Mouse (Mus musculus): ENCODE data around the gene Ncor1.
"Not testable (repeated sequence)": the region's sequence is repeated elsewhere in the genome, so short reads cannot be mapped to it uniquely, and the experiment has no call there.

The Ncor1 gene

GRCm38 (mm10) chr11:62458276-62458724 is at the start of gene Ncor1, which contains the start of gene Pigl:
Gene Ncor1 (minus strand): TSS chr11:62458541.
Gene Pigl (plus strand): TSS chr11:62458460.
- peak; percentile 84 for DNase-seq

DNA sequence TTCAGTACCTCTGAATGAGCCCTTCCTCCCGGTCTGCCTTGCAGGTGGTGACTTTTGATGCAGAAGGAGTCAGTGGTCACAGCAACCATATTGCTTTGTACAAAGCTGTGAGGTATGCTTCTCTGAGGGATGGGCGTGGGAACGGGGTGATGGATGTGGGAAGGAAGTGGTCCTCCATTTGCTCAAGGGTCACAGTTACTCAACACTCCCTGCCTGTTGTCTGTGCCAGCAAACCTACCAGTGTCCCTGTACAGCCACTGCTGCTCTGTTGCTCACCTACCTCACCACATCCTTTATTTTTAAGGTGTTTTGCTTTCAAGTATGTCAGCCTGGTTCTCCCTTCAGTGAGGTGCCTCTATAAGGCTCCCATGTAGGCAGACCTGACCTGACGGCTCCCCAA is 49.3 kb upstream of the Ncor1 start:
- DNase-seq = no peak

GRCm38 (mm10) chr11:62500529-62500928 is 42.2 kb upstream of the Ncor1 start:
- DNase-seq = no peak

GRCm38 (mm10) chr11:62498802-62499201 is 40.5 kb upstream of the Ncor1 start:
- no peak for DNase-seq

- DNase-seq = no peak
Measured at GRCm38 (mm10) chr11:62497181-62497580, 38.8 kb upstream of the Ncor1 start.

DNA sequence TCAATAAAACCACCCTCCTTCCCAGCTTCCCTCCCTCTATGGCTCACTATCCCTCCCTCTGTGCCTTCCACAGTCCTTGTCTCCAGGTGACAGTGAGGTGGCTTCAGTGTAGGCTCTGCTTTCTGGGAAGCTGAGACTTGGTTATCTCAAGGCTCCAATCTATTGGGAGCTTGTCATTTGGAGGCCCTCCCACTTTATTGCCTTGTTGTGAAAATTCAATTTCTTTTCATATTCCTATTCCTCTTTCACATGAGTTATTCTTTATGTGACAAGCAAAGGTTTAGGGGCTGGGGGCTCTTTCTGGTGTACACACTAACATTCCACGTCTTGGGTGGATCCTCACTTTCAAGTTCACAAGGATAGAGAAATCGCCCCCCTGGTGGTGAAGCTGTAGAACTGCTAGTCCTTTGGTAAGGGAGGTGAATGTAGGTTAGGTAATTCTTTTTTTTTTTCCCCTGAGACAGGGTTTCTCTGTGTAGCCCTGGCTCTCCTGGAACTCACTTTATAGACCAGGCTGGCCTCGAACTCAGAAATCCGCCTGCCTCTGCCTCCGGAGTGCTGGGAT is 37.9 kb upstream of the Ncor1 start:
- peak; percentile 27 for DNase-seq

GRCm38 (mm10) chr11:62495276-62495801 is 37.0 kb upstream of the Ncor1 start:
- no peak for DNase-seq

DNA sequence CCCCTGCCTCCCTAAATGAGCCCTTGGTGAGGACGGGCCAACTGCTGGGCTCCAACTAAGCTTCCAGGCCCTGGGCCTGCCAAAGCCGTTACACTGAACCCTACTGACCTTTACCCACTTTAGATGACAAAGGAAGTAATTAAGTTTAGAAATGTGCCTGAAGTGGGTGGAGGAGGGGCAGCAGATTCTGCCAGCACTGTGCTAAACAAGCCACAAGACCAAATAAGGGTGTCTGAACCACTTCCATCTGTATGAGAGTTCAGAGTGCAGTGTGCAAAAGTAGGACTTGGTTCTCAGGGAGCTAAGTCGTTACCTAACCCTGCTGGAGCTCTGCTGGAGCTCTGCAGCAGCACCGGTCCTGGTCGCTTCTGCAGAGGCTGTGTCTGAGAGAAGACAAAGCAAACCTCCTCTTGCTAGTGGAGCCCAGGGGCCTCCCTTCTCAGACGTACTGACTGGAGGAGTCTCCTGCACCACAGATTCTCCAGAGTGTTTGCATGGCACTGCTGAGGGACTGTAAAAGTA is 36.5 kb upstream of the Ncor1 start:
- no peak for DNase-seq

DNA sequence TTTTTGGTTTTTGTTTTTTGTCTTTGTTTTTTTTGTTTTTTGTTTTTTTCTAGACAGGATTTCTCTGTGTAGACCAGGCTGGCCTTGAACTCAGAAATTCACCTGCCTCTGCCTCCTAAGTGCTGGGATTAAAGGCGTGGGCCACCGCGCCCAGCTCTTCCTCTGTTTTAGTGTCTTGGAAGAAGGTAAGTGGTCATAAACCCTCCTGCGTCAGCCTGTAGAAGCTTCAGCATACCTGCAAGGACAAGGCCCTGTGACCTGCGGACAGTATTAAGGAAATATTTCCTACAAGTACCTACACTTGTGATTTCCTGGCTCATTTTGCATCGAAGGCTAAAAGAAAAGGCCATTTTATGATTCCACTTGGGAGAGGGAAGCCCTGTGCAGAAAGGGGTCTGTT is 35.4 kb upstream of the Ncor1 start:
- DNase-seq = no peak

DNA sequence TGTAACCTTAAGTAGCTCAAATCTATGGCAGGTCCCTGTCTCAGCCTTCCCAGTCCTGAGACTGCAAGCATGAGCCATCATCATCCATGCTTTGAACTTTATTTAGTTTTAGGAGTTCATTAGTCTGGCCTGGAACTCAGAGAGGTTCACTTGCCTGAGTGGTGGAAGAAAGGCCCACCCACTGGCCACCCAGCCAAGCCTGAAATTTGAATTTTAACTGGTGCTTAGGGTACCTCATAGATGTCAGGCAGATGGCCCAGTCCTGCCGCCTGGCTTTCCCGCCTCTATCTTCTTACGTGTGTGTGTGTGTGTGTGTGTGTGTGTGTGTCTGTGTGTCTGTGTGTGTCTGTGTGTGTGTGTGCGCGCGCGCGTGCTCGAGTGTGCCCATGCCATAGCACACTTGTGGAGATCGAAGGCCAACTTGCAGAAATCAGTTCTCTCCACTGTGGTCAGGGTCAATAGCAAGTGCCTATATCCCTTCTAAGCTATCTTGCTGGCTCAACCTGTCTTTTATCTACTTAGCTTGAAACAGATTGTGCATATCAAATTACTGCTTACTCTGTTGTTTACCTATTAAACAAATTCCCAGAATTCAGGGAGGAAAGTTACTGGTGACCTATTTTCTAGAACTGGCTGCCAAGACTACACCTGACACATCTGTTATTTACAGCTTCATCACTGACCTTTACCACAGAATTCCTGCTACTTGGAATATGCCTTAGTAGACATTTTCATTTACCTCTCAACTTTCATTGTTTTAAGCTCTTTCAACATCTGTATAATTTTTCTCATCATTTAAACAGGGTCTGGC is 29.4 kb upstream of the Ncor1 start:
- DNase-seq = no peak

GRCm38 (mm10) chr11:62486949-62487348 is 28.6 kb upstream of the Ncor1 start:
- DNase-seq = no peak

GRCm38 (mm10) chr11:62479581-62479980 is 21.2 kb upstream of the Ncor1 start:
- no peak for DNase-seq

DNA sequence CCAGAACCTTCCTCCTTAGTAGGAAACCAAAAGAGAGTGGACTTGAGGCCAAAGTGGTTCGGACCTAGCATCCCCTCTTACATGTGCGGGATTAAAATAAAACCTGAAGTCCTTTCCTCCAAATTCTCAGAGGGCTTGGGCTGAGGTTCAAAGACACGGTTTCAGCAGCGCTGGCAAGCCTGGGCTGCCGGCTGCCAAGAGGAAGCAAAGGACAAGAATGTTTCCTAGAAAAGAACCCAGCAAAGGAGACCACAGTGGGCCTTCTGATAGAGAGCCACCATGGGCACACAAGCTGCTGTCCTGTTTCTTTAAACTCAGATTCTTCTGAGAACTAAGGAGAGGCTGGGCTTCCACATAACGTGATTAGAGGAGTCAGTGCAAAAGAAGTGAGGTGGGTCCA is 20.6 kb upstream of the Ncor1 start:
- DNase-seq = no peak

- no peak for DNase-seq
Measured at GRCm38 (mm10) chr11:62476156-62476555, 17.8 kb upstream of the Ncor1 start.

GRCm38 (mm10) chr11:62473516-62473915 is 15.2 kb upstream of the Ncor1 start:
- no peak for DNase-seq

GRCm38 (mm10) chr11:62470451-62470850 is 12.1 kb upstream of the Ncor1 start:
- no peak for DNase-seq

DNA sequence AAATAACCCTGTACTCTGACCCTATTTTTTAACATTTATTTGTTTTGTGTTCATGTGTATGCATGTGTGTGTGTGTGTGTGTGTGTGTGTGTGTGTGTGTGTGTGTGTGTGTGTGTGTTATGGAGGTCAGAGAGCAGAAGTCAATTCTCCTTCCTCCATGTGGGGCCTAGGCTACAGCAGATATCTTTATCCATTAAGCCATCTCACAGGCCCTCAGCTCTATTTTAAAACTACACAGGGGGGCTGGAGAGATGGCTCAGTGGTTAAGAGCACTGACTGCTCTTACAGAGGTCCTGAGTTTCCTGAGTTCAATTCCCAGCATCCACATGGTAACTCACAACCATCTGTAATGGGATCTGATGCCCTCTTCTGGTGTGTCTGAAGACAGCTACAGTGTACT is 8.9 kb upstream of the Ncor1 start:
- not testable (repeated sequence) for DNase-seq

GRCm38 (mm10) chr11:62466546-62466945 is 8.2 kb upstream of the Ncor1 start:
- no peak for DNase-seq

GRCm38 (mm10) chr11:62465849-62466248 is 7.5 kb upstream of the Ncor1 start:
- DNase-seq = no peak

DNA sequence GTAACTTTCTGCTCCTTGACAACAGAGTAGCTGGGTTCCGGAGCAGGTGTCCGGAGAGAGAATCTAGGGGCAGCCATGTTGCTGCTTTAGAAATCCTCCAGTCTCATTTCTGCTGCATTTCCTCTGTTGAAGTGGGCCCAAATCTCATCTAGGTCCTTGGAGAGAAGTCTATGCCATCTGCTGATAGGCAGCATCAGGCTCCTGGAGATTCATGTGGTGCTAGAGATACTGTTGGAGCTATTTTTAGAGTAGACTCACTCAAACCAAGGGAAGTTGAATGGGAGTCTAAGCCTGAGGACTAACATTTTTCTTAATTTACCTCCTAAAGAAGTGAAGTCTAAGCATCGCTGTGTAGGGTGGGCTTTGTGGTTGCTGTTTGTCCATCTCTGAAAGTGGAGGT is 6.4 kb upstream of the Ncor1 start:
- DNase-seq = no peak

DNA sequence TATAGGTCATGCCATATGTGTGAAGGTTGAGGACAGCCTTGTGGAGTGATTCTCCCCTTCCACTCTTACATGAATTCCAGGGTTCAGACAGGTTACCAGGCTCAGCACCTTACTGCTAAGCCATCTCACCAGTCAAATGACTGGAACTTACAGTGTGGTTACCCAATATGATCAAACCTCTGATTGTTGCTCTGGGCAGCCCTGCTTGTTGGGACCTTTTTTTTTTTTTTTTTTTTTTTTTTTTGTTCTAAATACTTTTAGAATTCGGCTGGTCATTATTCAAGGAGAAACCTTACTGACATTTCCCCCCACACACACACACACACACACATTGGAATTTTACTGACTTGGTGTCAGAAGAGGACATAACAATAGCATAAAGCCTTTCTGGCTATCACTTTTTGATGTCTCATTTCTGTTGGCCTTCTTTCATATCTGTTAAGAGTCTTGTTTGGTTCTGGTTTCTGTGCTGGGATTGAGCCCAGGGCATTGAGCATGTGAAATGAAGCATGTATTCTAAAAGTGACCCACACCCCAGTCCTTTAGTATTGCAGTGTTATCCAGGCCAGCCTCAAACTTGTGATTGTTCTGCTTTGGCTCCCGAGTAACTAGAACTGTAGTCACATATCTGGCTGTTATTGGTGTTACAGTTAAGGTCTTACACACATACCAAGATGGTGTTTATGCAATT is 5.0 kb upstream of the Ncor1 start:
- DNase-seq = no peak

DNA sequence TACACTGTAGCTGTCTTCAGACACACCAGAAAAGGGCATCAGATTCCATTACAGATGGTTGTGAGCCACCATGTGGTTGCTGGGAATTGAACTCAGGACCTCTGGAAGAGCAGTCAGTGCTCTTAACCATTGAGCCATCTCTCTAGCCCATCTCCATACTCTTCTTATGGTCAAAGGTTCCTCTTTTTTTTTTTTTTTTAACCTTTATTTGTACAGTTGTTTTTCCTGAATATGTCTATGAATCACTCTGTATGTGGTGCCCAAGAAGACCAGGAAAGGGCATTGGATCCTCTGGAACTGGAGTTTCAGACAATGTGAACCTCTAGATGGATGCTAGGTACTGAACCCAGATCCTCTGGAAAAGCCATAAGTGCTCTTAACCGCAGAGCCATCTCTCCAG is 4.2 kb upstream of the Ncor1 start:
- DNase-seq = not testable (repeated sequence)

- no peak for DNase-seq
Measured at GRCm38 (mm10) chr11:62458780-62459179, 439 bp upstream of the Ncor1 start.
